Mouse (Mus musculus) megakaryocyte, embryonic 14.5 days (primary cell): Measurements from ENCODE around the gene Plscr5.

ENCODE experiments used
- FLI1 ChIP-seq: IDR thresholded peaks from 2 replicates; pipeline ENCODE4 v1.6.1; 2012; ENCODE audit warnings: low read length, inconsistent platforms, mixed read lengths
- GATA1 ChIP-seq: IDR thresholded peaks from 3 replicates; pipeline ENCODE4 v1.6.1; 2012; ENCODE audit warnings: mixed read lengths, low read length, inconsistent platforms, borderline replicate concordance

GRCm38 (mm10) chr9:92226127-92226655, 33.5 kb downstream of the Plscr5 start:
- TF ChIP-seq GATA1 (no peak), FLI1 (no peak)
